Comparison of ENCODE assay signal across 9 mouse cellular contexts in genomic region chr12:82254076-82254475, GRCm38 (mm10).
A peak's percentile ranks its signal among the peaks of the same experiment; 100 is the strongest.
DNase-seq lines count a peak whose midpoint lies in the region; TF ChIP-seq lines count a peak whose summit lies in the region.
"Had no signal": no experiment of that assay in that cellular context is flagged by ENCODE, and none has a peak within 500 bp of the region (broad histone marks: within the 10 kb centered on the region; RNA-seq: fewer than 3 reads in every experiment).

No protein-coding gene starts in this region.

- H3K4me3 ChIP-seq in embryonic fibroblast, embryonic 13.5 days (ENCODE audit: insufficient read depth, low read length): no peak overlapping the region

- TF ChIP-seq POLR2A in embryonic fibroblast, embryonic 13.5 days (IDR thresholded peaks at IDR 0.05; ENCODE audit: low read depth, low read length): no peak

- H3K27ac ChIP-seq in embryonic fibroblast, embryonic 13.5 days (ENCODE audit: insufficient read depth, low read length): peak overlapping the region; percentile 67

- H3K4me1 ChIP-seq in embryonic fibroblast, embryonic 13.5 days (ENCODE audit: control insufficient read depth, insufficient read depth, low read length): peaks cover 23% of the 10 kb centered on the region

- peak; percentile 47 for DNase-seq in layer of hippocampus, adult 11-12 months (ENCODE audit: low spot score)
- no peak for DNase-seq in layer of hippocampus, adult 9-10 months (ENCODE audit: low spot score)
- peak; percentile 46 to 61 for DNase-seq in layer of hippocampus, postnatal 36 days
- DNase-seq in right cerebral cortex, postnatal 10 days (ENCODE audit: low spot score in 2 of 2): peak; percentile 78
- no peak for DNase-seq in spleen, adult 18-20 months
- DNase-seq in embryo, embryonic 11 days: no peak
- DNase-seq in cerebellum, adult 9-10 months: no peak
- DNase-seq: cerebellum, postnatal 36 days had no signal

- TF ChIP-seq CTCF in embryonic fibroblast, embryonic 13.5 days (IDR thresholded peaks at IDR 0.05; ENCODE audit: borderline replicate concordance, insufficient read depth, low read length): no peak

Comparison
In these comparisons a context has a peak if more than half of its experiments do, and no peak if none do; other contexts are left out.
1. DNase-seq: peak in layer of hippocampus, adult 11-12 months (single experiment), layer of hippocampus, postnatal 36 days (2 of 2) and right cerebral cortex, postnatal 10 days (2 of 2); none in layer of hippocampus, adult 9-10 months (single experiment), spleen, adult 18-20 months (0 of 2), embryo, embryonic 11 days (single experiment) and cerebellum, adult 9-10 months (single experiment).